Mouse (Mus musculus) heart, embryonic 10.5 days (tissue): ENCODE measurements around the gene P2rx3. TPM values are rescaled to one million over a fixed set of nuclear protein-coding genes. Genes with fewer than 3 reads are reported as not detected.
A peak's percentile ranks its signal among the peaks of the same experiment; 100 is the strongest.

Experiments used
- DNase-seq: peaks from one replicate; pipeline ENCODE4 v3.0.0-alpha.2; 2017; ENCODE audit warnings: low spot score
- H3K27ac ChIP-seq: fragments of 300-500 bp; sonication (generic); 2 replicates; pipeline ENCODE4 v1.5.1; 2016; ENCODE audit warnings: mild to moderate bottlenecking
- H3K27me3 ChIP-seq: fragments of 300-500 bp; sonication (generic); 2 replicates; pipeline ENCODE4 v1.6.1; 2016; ENCODE audit warnings: mild to moderate bottlenecking; ENCODE audit not compliant: poor library complexity, insufficient read depth, severe bottlenecking
- H3K36me3 ChIP-seq: fragments of 300-500 bp; sonication (generic); 2 replicates; pipeline ENCODE4 v1.6.1; 2016; ENCODE audit warnings: mild to moderate bottlenecking, moderate library complexity
- H3K4me1 ChIP-seq: fragments of 300-500 bp; sonication (generic); 2 replicates; pipeline ENCODE4 v1.6.1; 2016; ENCODE audit warnings: mild to moderate bottlenecking
- H3K4me3 ChIP-seq: fragments of 300-500 bp; sonication (generic); 2 replicates; pipeline ENCODE4 v1.5.1; 2016; ENCODE audit warnings: mild to moderate bottlenecking, moderate library complexity
- H3K9me3 ChIP-seq: fragments of 300-500 bp; sonication (generic); 2 replicates; pipeline ENCODE4 v1.6.1; 2016; ENCODE audit warnings: mild to moderate bottlenecking, moderate library complexity
- WGBS: fragments of 180-500 bp; shearing (Covaris S2); methylation state at CpG from one replicate; pipeline ENCODE4 v1.1.7; 2016; 5-methylcytosine and 5-hydroxymethylcytosine counted together
- polyA plus RNA-seq: library from polyadenylated mRNA; unstranded; fragments of >200 nt; fragmentation: Nextera tagmentation; extraction: Ambion mirVana; gene quantifications from 2 replicates; pipeline ENCODE4 v1.2.1, GENCODE M21; 2016

The P2rx3 gene
- polyA plus RNA-seq, 1 experiment from 2014 or later: 1.6 TPM

GRCm38 (mm10) chr2:85053192-85053816 is 16.0 kb upstream of the P2rx3 start:
- H3K36me3 ChIP-seq: peaks cover 63% of the 10 kb centered on the region
- H3K27ac ChIP-seq: no peak overlapping the region
- H3K4me1 ChIP-seq: peaks cover 46% of the 10 kb centered on the region
- H3K27me3 ChIP-seq: no peaks in the 10 kb centered on the region
- no peaks in the 10 kb centered on the region for H3K9me3 ChIP-seq
- 87% methylated on average over 5 of the region's 5 CpGs for WGBS
- H3K4me3 ChIP-seq: no peak overlapping the region
- DNase-seq: no peak

GRCm38 (mm10) chr2:85050746-85051145 is 13.5 kb upstream of the P2rx3 start:
- DNase-seq: no peak
- peaks cover 52% of the 10 kb centered on the region for H3K36me3 ChIP-seq

GRCm38 (mm10) chr2:85050001-85050634 is 12.9 kb upstream of the P2rx3 start:
- H3K4me3 ChIP-seq: peak overlapping the region; percentile 50
- no peak for DNase-seq
- peaks cover 54% of the 10 kb centered on the region for H3K36me3 ChIP-seq
- WGBS: 7% methylated on average over 9 of the region's 10 CpGs
- H3K9me3 ChIP-seq: no peaks in the 10 kb centered on the region
- H3K27me3 ChIP-seq: no peaks in the 10 kb centered on the region
- peak overlapping the region; percentile 80 for H3K27ac ChIP-seq
- H3K4me1 ChIP-seq: peaks cover 51% of the 10 kb centered on the region

More at GRCm38 (mm10) chr2:85050746-85051145, 13.5 kb upstream of the P2rx3 start:
- peak overlapping the region; percentile 50 for H3K4me3 ChIP-seq
- no peaks in the 10 kb centered on the region for H3K9me3 ChIP-seq
- peak overlapping the region; percentile 80 for H3K27ac ChIP-seq
- WGBS: 32% methylated on average over 9 of the region's 9 CpGs
- H3K4me1 ChIP-seq: peaks cover 54% of the 10 kb centered on the region
- H3K27me3 ChIP-seq: no peaks in the 10 kb centered on the region

- Histone ChIP-seq H3K4me1 (peaks cover 51% of the 10 kb centered on the region), H3K4me3 (peak overlapping the region; percentile 79; the same call in 1 of the 2 replicates), H3K27me3 (no peaks in the 10 kb centered on the region), H3K36me3 (peaks cover 54% of the 10 kb centered on the region), H3K27ac (peak overlapping the region; percentile 80; the same call in 1 of the 2 replicates), H3K9me3 (no peaks in the 10 kb centered on the region)
- DNase-seq: no peak
- 71% methylated on average over 4 of the region's 4 CpGs for WGBS
These were observed 12.0 kb upstream of the P2rx3 start for GRCm38 (mm10) chr2:85049277-85049676.

GRCm38 (mm10) chr2:85048168-85048751 is 11.0 kb upstream of the P2rx3 start:
- Histone ChIP-seq H3K27me3 (no peaks in the 10 kb centered on the region), H3K36me3 (peaks cover 56% of the 10 kb centered on the region), H3K4me1 (peaks cover 49% of the 10 kb centered on the region), H3K4me3 (peak overlapping the region; percentile 79), H3K27ac (peak overlapping the region; percentile 86), H3K9me3 (no peaks in the 10 kb centered on the region)
- peak; percentile 92 for DNase-seq
- under 1% methylated on average over 36 of the region's 44 CpGs for WGBS

GRCm38 (mm10) chr2:85047596-85048167 is 10.4 kb upstream of the P2rx3 start, which contains the start of gene Tnks1bp1:
TSS of gene Tnks1bp1 (plus strand) at chr2:85048022.
- Histone ChIP-seq H3K27ac (peak within 1 kb of the TSS; percentile 86), H3K9me3 (no peaks in the 10 kb centered on the region), H3K27me3 (no peaks in the 10 kb centered on the region), H3K4me1 (peaks cover 46% of the 10 kb centered on the region), H3K4me3 (peak within 1 kb of the TSS; percentile 79), H3K36me3 (peaks cover 57% of the 10 kb centered on the region)
- DNase-seq: peak; percentile 97
- under 1% methylated on average over 42 of the region's 42 CpGs for WGBS

- no peak for DNase-seq
- Histone ChIP-seq H3K27me3 (no peaks in the 10 kb centered on the region), H3K9me3 (no peaks in the 10 kb centered on the region), H3K27ac (0 out of 2 replicates have a peak overlapping the region, but pooled peaks have one; percentile 86), H3K4me1 (peaks cover 46% of the 10 kb centered on the region), H3K36me3 (peaks cover 58% of the 10 kb centered on the region), H3K4me3 (peak overlapping the region; percentile 79)
- WGBS: 53% methylated on average over 10 of the region's 10 CpGs
These were observed 9.8 kb upstream of the P2rx3 start for GRCm38 (mm10) chr2:85047081-85047480.

GRCm38 (mm10) chr2:85046222-85046621 is 9.0 kb upstream of the P2rx3 start:
- H3K4me1 ChIP-seq: peaks cover 48% of the 10 kb centered on the region
- no peak for DNase-seq
- no peak overlapping the region for H3K4me3 ChIP-seq
- no peaks in the 10 kb centered on the region for H3K9me3 ChIP-seq
- no peaks in the 10 kb centered on the region for H3K27me3 ChIP-seq
- H3K27ac ChIP-seq: no peak overlapping the region; the same call in 1 of the 2 replicates
- WGBS: 73% methylated on average over 8 of the region's 8 CpGs
- peaks cover 59% of the 10 kb centered on the region for H3K36me3 ChIP-seq

GRCm38 (mm10) chr2:85043623-85044022 is 6.4 kb upstream of the P2rx3 start:
- WGBS: 93% methylated on average over 7 of the region's 7 CpGs
- H3K27ac ChIP-seq: no peak overlapping the region
- H3K27me3 ChIP-seq: no peaks in the 10 kb centered on the region
- H3K4me3 ChIP-seq: no peak overlapping the region
- no peak for DNase-seq
- H3K9me3 ChIP-seq: no peaks in the 10 kb centered on the region
- peaks cover 25% of the 10 kb centered on the region for H3K4me1 ChIP-seq
- peaks cover 82% of the 10 kb centered on the region for H3K36me3 ChIP-seq

- Histone ChIP-seq H3K4me1 (peaks cover 16% of the 10 kb centered on the region), H3K27me3 (no peaks in the 10 kb centered on the region), H3K27ac (peak overlapping the region; percentile 98; the same call in 1 of the 2 replicates), H3K4me3 (peak overlapping the region; percentile 75), H3K9me3 (no peaks in the 10 kb centered on the region), H3K36me3 (peaks cover 46% of the 10 kb centered on the region)
- 87% methylated on average over 13 of the region's 13 CpGs for WGBS
- no peak for DNase-seq
These were observed 1.1 kb upstream of the P2rx3 start for GRCm38 (mm10) chr2:85038336-85038735.

GRCm38 (mm10) chr2:85036507-85037046 is 685 bp downstream of the P2rx3 start:
- Histone ChIP-seq H3K27me3 (no peaks in the 10 kb centered on the region), H3K27ac (peak overlapping the region; percentile 98)
- 9% methylated on average over 11 of the region's 11 CpGs for WGBS

GRCm38 (mm10) chr2:85034169-85034568 is 3.1 kb downstream of the P2rx3 start:
- 79% methylated on average over 7 of the region's 7 CpGs for WGBS
- DNase-seq: no peak
- Histone ChIP-seq H3K36me3 (peaks cover 4% of the 10 kb centered on the region; the same call in 1 of the 2 replicates), H3K4me3 (no peak overlapping the region), H3K4me1 (peaks cover 13% of the 10 kb centered on the region), H3K27ac (no peak overlapping the region), H3K9me3 (no peaks in the 10 kb centered on the region), H3K27me3 (no peaks in the 10 kb centered on the region)

More at GRCm38 (mm10) chr2:85036507-85037046, 685 bp downstream of the P2rx3 start:
- Histone ChIP-seq H3K4me3 (peak overlapping the region; percentile 75), H3K36me3 (peaks cover 28% of the 10 kb centered on the region), H3K9me3 (no peaks in the 10 kb centered on the region), H3K4me1 (peaks cover 16% of the 10 kb centered on the region)
- no peak for DNase-seq
